Mouse (Mus musculus): ENCODE measurements around the gene Batf. TPM values are rescaled to one million over a fixed set of nuclear protein-coding genes. Genes with fewer than 3 reads are reported as not detected.

Gene Batf
- polyA plus RNA-seq, 2 experiments = 3.6 to 3.7 TPM

GRCm38 (mm10) chr12:85666112-85666511 lies 20.4 kb upstream of the Batf start:
- no peaks in the 10 kb centered on the region for H3K36me3 ChIP-seq (replicated peaks; ENCODE audit: control insufficient read depth, insufficient read depth, low read depth)
- no peak overlapping the region for H3K27ac ChIP-seq
- H3K27me3 ChIP-seq (ENCODE audit: control insufficient read depth, insufficient read depth, low read length) = no peaks in the 10 kb centered on the region
- ATAC-seq (ENCODE audit: insufficient read depth) = no peak
- H3K4me3 ChIP-seq (ENCODE audit: insufficient read depth in 1 of 2, low read depth in 2 of 2, low read length in 2 of 2) = no peak overlapping the region
- no peaks in the 10 kb centered on the region for H3K9me3 ChIP-seq (ENCODE audit: control insufficient read depth, low read length)
- WGBS (ENCODE audit: insufficient replicate concordance) = 58% methylated on average over 8 of the region's 8 CpGs
- H3K4me1 ChIP-seq (replicated peaks; ENCODE audit: control insufficient read depth in 2 of 2, insufficient read depth in 2 of 2, low read length in 1 of 2) = no peaks in the 10 kb centered on the region
- no peak for DNase-seq (ENCODE audit: low read depth in 3 of 3, low spot score in 3 of 3)
- H3K4me2 ChIP-seq (ENCODE audit: low read depth) = no peak overlapping the region
- TF ChIP-seq CTCF (IDR thresholded peaks at IDR 0.05; ENCODE audit: low read depth) (no peak), EP300 (IDR thresholded peaks at IDR 0.05; ENCODE audit: low read depth) (no peak)
- no peak overlapping the region for H3K9ac ChIP-seq (replicated peaks)

GRCm38 (mm10) chr12:85667071-85667470 lies 19.4 kb upstream of the Batf start:
- WGBS (ENCODE audit: insufficient replicate concordance) = 70% methylated on average over 7 of the region's 7 CpGs
- Histone ChIP-seq H3K27ac (no peak overlapping the region), H3K36me3 (replicated peaks; ENCODE audit: control insufficient read depth, insufficient read depth, low read depth) (no peaks in the 10 kb centered on the region), H3K9ac (replicated peaks) (no peak overlapping the region), H3K27me3 (ENCODE audit: control insufficient read depth, insufficient read depth, low read length) (no peaks in the 10 kb centered on the region), H3K4me2 (ENCODE audit: low read depth) (no peak overlapping the region), H3K9me3 (ENCODE audit: control insufficient read depth, low read length) (no peaks in the 10 kb centered on the region), H3K4me3 (ENCODE audit: insufficient read depth in 1 of 2, low read depth in 2 of 2, low read length in 2 of 2) (no peak overlapping the region), H3K4me1 (replicated peaks; ENCODE audit: control insufficient read depth in 2 of 2, insufficient read depth in 2 of 2, low read length in 1 of 2) (no peaks in the 10 kb centered on the region)
- TF ChIP-seq CTCF (IDR thresholded peaks at IDR 0.05; ENCODE audit: low read depth) (no peak), EP300 (IDR thresholded peaks at IDR 0.05; ENCODE audit: low read depth) (no peak)
- DNase-seq (ENCODE audit: low read depth in 3 of 3, low spot score in 3 of 3) (no peak), ATAC-seq (ENCODE audit: insufficient read depth) (no peak)

- Histone ChIP-seq H3K9me3 (ENCODE audit: control insufficient read depth, low read length) (no peaks in the 10 kb centered on the region), H3K4me1 (replicated peaks; ENCODE audit: control insufficient read depth in 2 of 2, insufficient read depth in 2 of 2, low read length in 1 of 2) (no peaks in the 10 kb centered on the region), H3K27me3 (ENCODE audit: control insufficient read depth, insufficient read depth, low read length) (no peaks in the 10 kb centered on the region), H3K9ac (replicated peaks) (no peak overlapping the region), H3K27ac (no peak overlapping the region), H3K4me2 (ENCODE audit: low read depth) (no peak overlapping the region), H3K4me3 (ENCODE audit: insufficient read depth in 1 of 2, low read depth in 2 of 2, low read length in 2 of 2) (no peak overlapping the region), H3K36me3 (replicated peaks; ENCODE audit: control insufficient read depth, insufficient read depth, low read depth) (no peaks in the 10 kb centered on the region)
- ATAC-seq (ENCODE audit: insufficient read depth) (no peak), DNase-seq (ENCODE audit: low read depth in 3 of 3, low spot score in 3 of 3) (no peak)
- WGBS (ENCODE audit: insufficient replicate concordance) = 53% methylated on average over 3 of the region's 3 CpGs
- no peak for TF ChIP-seq CTCF (IDR thresholded peaks at IDR 0.05; ENCODE audit: low read depth)
These were observed 17.8 kb upstream of the Batf start for GRCm38 (mm10) chr12:85668696-85669095.

- no peak for DNase-seq (ENCODE audit: low read depth in 3 of 3, low spot score in 3 of 3)
- H3K27me3 ChIP-seq (ENCODE audit: control insufficient read depth, insufficient read depth, low read length) = no peaks in the 10 kb centered on the region
These were observed 16.4 kb upstream of the Batf start for GRCm38 (mm10) chr12:85670080-85670479.

GRCm38 (mm10) chr12:85673914-85674313 lies 12.6 kb upstream of the Batf start:
- Histone ChIP-seq H3K4me2 (ENCODE audit: low read depth) (no peak overlapping the region), H3K9ac (replicated peaks) (no peak overlapping the region), H3K36me3 (replicated peaks; ENCODE audit: control insufficient read depth, insufficient read depth, low read depth) (no peaks in the 10 kb centered on the region), H3K27ac (no peak overlapping the region), H3K27me3 (ENCODE audit: control insufficient read depth, insufficient read depth, low read length) (no peaks in the 10 kb centered on the region), H3K9me3 (ENCODE audit: control insufficient read depth, low read length) (no peaks in the 10 kb centered on the region), H3K4me3 (ENCODE audit: insufficient read depth in 1 of 2, low read depth in 2 of 2, low read length in 2 of 2) (no peak overlapping the region), H3K4me1 (replicated peaks; ENCODE audit: control insufficient read depth in 2 of 2, insufficient read depth in 2 of 2, low read length in 1 of 2) (no peaks in the 10 kb centered on the region)
- TF ChIP-seq EP300 (IDR thresholded peaks at IDR 0.05; ENCODE audit: low read depth) (no peak), CTCF (IDR thresholded peaks at IDR 0.05; ENCODE audit: low read depth) (no peak)
- 48% methylated on average over 8 of the region's 8 CpGs for WGBS (ENCODE audit: insufficient replicate concordance)
- DNase-seq (ENCODE audit: low read depth in 3 of 3, low spot score in 3 of 3) (no peak), ATAC-seq (ENCODE audit: insufficient read depth) (no peak)

More at GRCm38 (mm10) chr12:85670080-85670479, 16.4 kb upstream of the Batf start:
- Histone ChIP-seq H3K9ac (replicated peaks) (no peak overlapping the region), H3K27ac (no peak overlapping the region), H3K36me3 (replicated peaks; ENCODE audit: control insufficient read depth, insufficient read depth, low read depth) (no peaks in the 10 kb centered on the region), H3K4me3 (ENCODE audit: insufficient read depth in 1 of 2, low read depth in 2 of 2, low read length in 2 of 2) (no peak overlapping the region), H3K4me2 (ENCODE audit: low read depth) (no peak overlapping the region), H3K9me3 (ENCODE audit: control insufficient read depth, low read length) (no peaks in the 10 kb centered on the region), H3K4me1 (replicated peaks; ENCODE audit: control insufficient read depth in 2 of 2, insufficient read depth in 2 of 2, low read length in 1 of 2) (no peaks in the 10 kb centered on the region)
- 6% methylated on average over 3 of the region's 3 CpGs for WGBS (ENCODE audit: insufficient replicate concordance)
- TF ChIP-seq EP300 (IDR thresholded peaks at IDR 0.05; ENCODE audit: low read depth) (no peak), CTCF (IDR thresholded peaks at IDR 0.05; ENCODE audit: low read depth) (no peak)
- no peak for ATAC-seq (ENCODE audit: insufficient read depth)

Measured in liver, embryonic 14.5 days (tissue).